Mouse (Mus musculus) MEL (cell line): ENCODE measurements around the gene Med27. TPM values are rescaled to one million over a fixed set of nuclear protein-coding genes. Genes with fewer than 3 reads are reported as not detected.

Experiments used
- DNase-seq: peaks from one replicate; pipeline ENCODE4 v3.0.0; 2011; ENCODE audit warnings: low read depth, low spot score
- H3K27ac ChIP-seq: 2 replicates; pipeline ENCODE4 v1.5.1; 2012; ENCODE audit warnings: low read depth, mild to moderate bottlenecking, control low read depth, low read length, moderate library complexity; ENCODE audit not compliant: control insufficient read depth
- H3K27me3 ChIP-seq, 2 experiments: fragments of 150-350 bp in 1 of 2; sonication (generic) in 1 of 2; 2 replicates each; pipeline ENCODE4 v1.6.1; 2012; ENCODE audit warnings: low read length in 2 of 2, mild to moderate bottlenecking in 2 of 2, improper control_type of control experiment in 1 of 2, moderate library complexity in 1 of 2; ENCODE audit not compliant: insufficient read depth in 2 of 2, control insufficient read depth in 1 of 2
- H3K36me3 ChIP-seq, 2 experiments: 2 replicates each; pipeline ENCODE4 v1.6.1; 2012 to 2014; ENCODE audit warnings: low read length in 2 of 2, improper control_type of control experiment in 1 of 2, inconsistent platforms in 1 of 2, mild to moderate bottlenecking in 1 of 2; ENCODE audit not compliant: insufficient read depth in 2 of 2, control insufficient read depth in 1 of 2
- H3K4me1 ChIP-seq, 2 experiments: fragments of 150-350 bp in 1 of 2; sonication (generic) in 1 of 2; 2 replicates each; pipeline ENCODE4 v1.6.1; 2012; ENCODE audit warnings: low read length in 2 of 2, improper control_type of control experiment in 1 of 2, mild to moderate bottlenecking in 1 of 2; ENCODE audit not compliant: insufficient read depth in 2 of 2, control insufficient read depth in 1 of 2
- H3K4me3 ChIP-seq, 2 experiments: fragments of 150-350 bp in 1 of 2; sonication (generic) in 1 of 2; 2 replicates each; pipeline ENCODE4 v1.5.1; 2012; ENCODE audit warnings: low read depth in 2 of 2, low read length in 2 of 2, mild to moderate bottlenecking in 2 of 2, moderate library complexity in 2 of 2, control low read depth in 1 of 2, improper control_type of control experiment in 1 of 2; ENCODE audit not compliant: control insufficient read depth in 1 of 2, insufficient read depth in 1 of 2
- H3K79me2 ChIP-seq: 2 replicates; pipeline ENCODE4 v1.6.1; 2012; ENCODE audit warnings: mild to moderate bottlenecking, low read length, moderate library complexity; ENCODE audit not compliant: control insufficient read depth, poor library complexity, insufficient read depth
- H3K9ac ChIP-seq: 2 replicates; pipeline ENCODE4 v1.6.1; 2012; ENCODE audit warnings: low read depth, mild to moderate bottlenecking, control low read depth, low read length, moderate library complexity; ENCODE audit not compliant: control insufficient read depth, poor library complexity, severe bottlenecking
- H3K9me3 ChIP-seq: fragments of 150-350 bp; sonication (generic); replicated peaks from 2 replicates; pipeline ENCODE4 v1.6.1; 2012; ENCODE audit warnings: mild to moderate bottlenecking, low read length, improper control_type of control experiment, moderate library complexity; ENCODE audit not compliant: insufficient read depth
- BHLHE40 ChIP-seq: IDR thresholded peaks from 2 replicates; pipeline ENCODE4 v1.6.1; 2012; ENCODE audit warnings: low read depth, mild to moderate bottlenecking, inconsistent platforms, low read length, improper control_type of control experiment, borderline replicate concordance
- CTCF ChIP-seq, 3 experiments: IDR thresholded peaks in 2 of 3; conservative IDR thresholded peaks in 1 of 3; 2 replicates each; pipeline ENCODE4 v1.5.1; 2011 to 2012; ENCODE audit warnings: low read length in 3 of 3, low read depth in 2 of 3, mild to moderate bottlenecking in 2 of 3, improper control_type of control experiment in 1 of 3, inconsistent platforms in 1 of 3, mixed read lengths in 1 of 3, moderate library complexity in 1 of 3; ENCODE audit not compliant: control insufficient read depth in 1 of 3, insufficient read depth in 1 of 3, poor library complexity in 1 of 3, severe bottlenecking in 1 of 3
- E2F4 ChIP-seq: IDR thresholded peaks from 2 replicates; pipeline ENCODE4 v1.6.1; 2011; ENCODE audit warnings: low read depth, low read length, improper control_type of control experiment, borderline replicate concordance
- ELF1 ChIP-seq: IDR thresholded peaks from 2 replicates; pipeline ENCODE4 v1.6.1; 2014; ENCODE audit warnings: low read depth, mild to moderate bottlenecking, inconsistent platforms, low read length, improper control_type of control experiment, moderate library complexity
- EP300 ChIP-seq, 2 experiments: IDR thresholded peaks; 2 replicates each; pipeline ENCODE4 v1.6.1; 2011; ENCODE audit warnings: improper control_type of control experiment in 2 of 2, low read length in 2 of 2, low read depth in 1 of 2, mild to moderate bottlenecking in 1 of 2
- ETS1 ChIP-seq: IDR thresholded peaks from 2 replicates; pipeline ENCODE4 v1.6.1; 2012; ENCODE audit warnings: low read depth, mild to moderate bottlenecking, inconsistent platforms, low read length, improper control_type of control experiment, moderate library complexity
- GABPA ChIP-seq: IDR thresholded peaks from 2 replicates; pipeline ENCODE4 v1.6.1; 2012; ENCODE audit warnings: low read depth, mild to moderate bottlenecking, inconsistent platforms, low read length, improper control_type of control experiment, moderate library complexity
- HCFC1 ChIP-seq: IDR thresholded peaks from 2 replicates; pipeline ENCODE4 v1.6.1; 2012; ENCODE audit warnings: low read depth, mild to moderate bottlenecking, inconsistent platforms, low read length, improper control_type of control experiment, moderate library complexity
- MAZ ChIP-seq: IDR thresholded peaks from 2 replicates; pipeline ENCODE4 v1.6.1; 2012; ENCODE audit warnings: low read depth, mild to moderate bottlenecking, inconsistent platforms, low read length, improper control_type of control experiment
- MEF2A ChIP-seq: IDR thresholded peaks from 2 replicates; pipeline ENCODE4 v1.6.1; 2014; ENCODE audit warnings: low read depth, mild to moderate bottlenecking, inconsistent platforms, low read length, improper control_type of control experiment; ENCODE audit not compliant: poor library complexity, insufficient replicate concordance, severe bottlenecking; ENCODE audit errors: extremely low read depth
- MXI1 ChIP-seq: IDR thresholded peaks from 2 replicates; pipeline ENCODE4 v1.6.1; 2011; ENCODE audit warnings: mild to moderate bottlenecking, low read depth, low read length, improper control_type of control experiment
- MYB ChIP-seq: IDR thresholded peaks from 2 replicates; pipeline ENCODE4 v1.6.1; 2011; ENCODE audit warnings: mild to moderate bottlenecking, low read depth, low read length, improper control_type of control experiment
- NELFE ChIP-seq: IDR thresholded peaks from 2 replicates; pipeline ENCODE4 v1.6.1; 2011; ENCODE audit warnings: low read depth, low read length, improper control_type of control experiment
- RCOR1 ChIP-seq: IDR thresholded peaks from 2 replicates; pipeline ENCODE4 v1.6.1; 2012; ENCODE audit warnings: low read depth, mild to moderate bottlenecking, inconsistent platforms, low read length, improper control_type of control experiment
- SIN3A ChIP-seq: IDR thresholded peaks from 2 replicates; pipeline ENCODE4 v1.6.1; 2012; ENCODE audit warnings: low read length, improper control_type of control experiment, inconsistent platforms
- TBP ChIP-seq: IDR thresholded peaks from 2 replicates; pipeline ENCODE4 v1.8.0; 2011; ENCODE audit warnings: low read depth, low read length, improper control_type of control experiment
- USF1 ChIP-seq: IDR thresholded peaks from 2 replicates; pipeline ENCODE4 v1.6.1; 2014; ENCODE audit warnings: low read depth, mild to moderate bottlenecking, inconsistent platforms, low read length, improper control_type of control experiment, moderate library complexity
- ZC3H11A ChIP-seq: IDR thresholded peaks from 2 replicates; pipeline ENCODE4 v1.6.1; 2012; ENCODE audit warnings: low read depth, mild to moderate bottlenecking, inconsistent platforms, low read length, improper control_type of control experiment
- ZMIZ1 ChIP-seq: IDR thresholded peaks from 2 replicates; pipeline ENCODE4 v1.6.1; 2012; ENCODE audit warnings: low read depth, mild to moderate bottlenecking, inconsistent platforms, low read length, improper control_type of control experiment, moderate library complexity
- polyA plus RNA-seq, 2 experiments: library from polyadenylated mRNA; stranded (reverse) in 1 of 2; unstranded in 1 of 2; fragments of >175 nt in 1 of 2; fragments of >200 nt in 1 of 2; gene quantifications; 2 replicates each; pipeline versions ENCODE4 v1.2.1 to v1.2.4; 2012; ENCODE audit warnings: low replicate concordance in 2 of 2, low read depth in 1 of 2; ENCODE audit not compliant: insufficient read length in 2 of 2, insufficient read depth in 1 of 2, missing spikeins in 1 of 2
- total RNA-seq: library from RNA; depleted of rRNA; stranded (reverse); fragments of 300-350 nt; gene quantifications from 2 replicates; pipeline ENCODE4 v1.2.3, GENCODE M21; 2012

Gene Med27
- total and polyA plus RNA-seq, 3 experiments, result 46.3 to 46.9 TPM; not detected in 1

DNA sequence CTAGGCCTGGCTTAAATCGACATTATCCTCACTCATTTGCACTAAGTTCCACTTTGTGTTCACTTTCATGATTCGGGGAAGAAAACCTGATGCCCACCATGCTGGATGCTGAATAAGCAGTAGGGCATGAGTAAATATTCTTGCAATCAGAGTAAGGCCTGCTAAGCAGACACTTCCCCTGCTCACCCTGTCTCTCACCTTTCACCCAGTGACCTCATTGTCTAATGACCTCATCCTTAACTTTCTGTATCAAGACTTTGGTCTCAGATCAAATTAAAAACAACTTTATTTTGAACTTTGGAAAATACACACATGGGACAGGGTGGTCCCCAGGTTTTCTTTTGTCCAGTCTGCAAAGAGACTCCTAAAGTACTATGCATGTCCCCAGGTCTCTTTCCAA lies 78.8 kb downstream of the Med27 start:
- DNase-seq, result no peak

DNA sequence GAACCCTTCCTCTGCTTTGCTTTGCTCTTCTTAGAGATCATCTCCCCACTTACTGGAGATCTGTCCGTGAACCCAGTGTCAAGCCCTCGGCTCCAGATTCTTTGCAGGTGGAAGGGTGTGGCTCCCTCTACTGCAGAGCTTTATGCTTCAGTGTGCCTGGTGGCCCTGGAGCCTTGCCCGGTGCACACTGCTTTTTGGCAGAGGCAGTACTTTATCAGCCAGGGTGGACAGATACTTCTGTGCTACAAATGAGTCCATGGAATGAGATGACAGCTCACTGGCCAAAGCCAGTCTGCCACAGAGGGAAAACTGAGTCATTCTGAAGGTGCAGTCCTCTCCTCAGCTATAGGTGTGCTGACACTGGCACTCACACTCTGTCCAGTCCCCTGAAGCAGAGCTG lies 80.1 kb downstream of the Med27 start:
- Histone ChIP-seq H3K9me3 (no peaks in the 10 kb centered on the region), H3K27ac (no peak overlapping the region), H3K9ac (no peak overlapping the region), H3K36me3 (peaks cover 0 to 15% of the 10 kb centered on the region in 2 experiments; a peak in 2 of 4 replicates), H3K79me2 (no peaks in the 10 kb centered on the region), H3K4me1 (peaks cover 0 to 13% of the 10 kb centered on the region in 2 experiments; a peak in 3 of 4 replicates), H3K27me3 (no peaks in the 10 kb centered on the region), H3K4me3 (no peak overlapping the region)
- no peak for DNase-seq
- no peak for TF ChIP-seq ZC3H11A
- TF ChIP-seq MYB, result no peak
- no peak for TF ChIP-seq GABPA
- TF ChIP-seq MXI1, result no peak
- TF ChIP-seq TBP, result no peak
- no peak for TF ChIP-seq ELF1
- TF ChIP-seq HCFC1, result no peak
- no peak for TF ChIP-seq CTCF (IDR thresholded peaks at IDR 0.05 in 2 of 3, conservative IDR thresholded peaks at IDR 0.05 in 1 of 3; ENCODE audit: control insufficient read depth in 1 of 3, insufficient read depth in 1 of 3, low read depth in 2 of 3, low read length in 3 of 3, poor library complexity in 1 of 3, severe bottlenecking in 1 of 3)
- no peak for TF ChIP-seq USF1
- TF ChIP-seq NELFE, result no peak
- TF ChIP-seq EP300 (IDR thresholded peaks at IDR 0.05; ENCODE audit: low read depth in 1 of 2, low read length in 2 of 2), result no peak

More for the DNA sequence above, 78.8 kb downstream of the Med27 start:
- Histone ChIP-seq H3K9me3 (no peaks in the 10 kb centered on the region), H3K9ac (no peak overlapping the region), H3K4me3 (no peak overlapping the region), H3K4me1 (peaks cover 9 to 13% of the 10 kb centered on the region in 2 experiments), H3K27me3 (no peaks in the 10 kb centered on the region), H3K36me3 (peaks cover 0 to 19% of the 10 kb centered on the region in 2 experiments; a peak in 2 of 4 replicates), H3K79me2 (no peaks in the 10 kb centered on the region), H3K27ac (no peak overlapping the region)
- TF ChIP-seq MAZ (no peak), USF1 (no peak), ZMIZ1 (no peak), E2F4 (no peak), MEF2A (no peak), TBP (no peak), BHLHE40 (no peak), SIN3A (no peak), ETS1 (no peak), RCOR1 (no peak), MYB (no peak), GABPA (no peak), HCFC1 (no peak)
